Mouse (Mus musculus): ENCODE data around the gene Creb5. TPM values are rescaled to one million over a fixed set of nuclear protein-coding genes. Genes with fewer than 3 reads are reported as not detected.

Creb5 gene
- polyA plus RNA-seq, 1 experiment = 6.1 TPM

DNA sequence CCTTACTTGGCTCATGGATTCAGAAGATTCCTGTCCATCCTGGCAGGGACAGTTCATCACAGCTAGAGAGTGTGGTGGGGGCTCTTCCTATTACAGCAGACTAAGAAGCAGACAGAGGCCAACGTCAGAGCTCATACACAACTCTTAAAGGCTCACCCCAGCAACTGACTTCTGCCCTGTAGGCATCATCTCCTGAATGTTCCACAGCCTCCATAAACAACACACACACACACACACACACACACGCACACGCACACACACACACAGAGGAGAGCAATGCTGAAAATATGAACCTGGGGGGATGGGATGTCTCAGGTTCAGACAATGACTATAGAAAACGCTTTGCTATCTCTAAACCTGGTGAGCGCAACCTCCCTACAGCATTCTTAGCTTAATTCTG, 208.6 kb downstream of the Creb5 start:
- no peak for TF ChIP-seq CTCF (IDR thresholded peaks at IDR 0.05; ENCODE audit: low read depth, low read length)
- no peak for TF ChIP-seq EP300 (IDR thresholded peaks at IDR 0.05; ENCODE audit: insufficient read depth, low read depth, low read length)
- no peak for TF ChIP-seq POLR2A (IDR thresholded peaks at IDR 0.05; ENCODE audit: insufficient read depth, low read length)
- H3K36me3 ChIP-seq (ENCODE audit: control insufficient read depth, insufficient read depth, low read length, poor library complexity, severe bottlenecking) = no peaks in the 10 kb centered on the region
- no peaks in the 10 kb centered on the region for H3K4me1 ChIP-seq (ENCODE audit: control insufficient read depth, insufficient read depth, low read length)
- H3K27me3 ChIP-seq (ENCODE audit: control insufficient read depth, insufficient read depth, low read length, poor library complexity, severe bottlenecking) = no peaks in the 10 kb centered on the region
- H3K9ac ChIP-seq (ENCODE audit: low read depth, poor library complexity, severe bottlenecking) = no peak overlapping the region
- H3K4me3 ChIP-seq (ENCODE audit: low read depth, low read length) = no peak overlapping the region
- H3K27ac ChIP-seq (ENCODE audit: insufficient read depth, low read length) = no peak overlapping the region
- H3K9me3 ChIP-seq (replicated peaks; ENCODE audit: control insufficient read depth, insufficient read depth, low read length, poor library complexity, severe bottlenecking) = no peaks in the 10 kb centered on the region; the same call in 1 of the 2 replicates

DNA sequence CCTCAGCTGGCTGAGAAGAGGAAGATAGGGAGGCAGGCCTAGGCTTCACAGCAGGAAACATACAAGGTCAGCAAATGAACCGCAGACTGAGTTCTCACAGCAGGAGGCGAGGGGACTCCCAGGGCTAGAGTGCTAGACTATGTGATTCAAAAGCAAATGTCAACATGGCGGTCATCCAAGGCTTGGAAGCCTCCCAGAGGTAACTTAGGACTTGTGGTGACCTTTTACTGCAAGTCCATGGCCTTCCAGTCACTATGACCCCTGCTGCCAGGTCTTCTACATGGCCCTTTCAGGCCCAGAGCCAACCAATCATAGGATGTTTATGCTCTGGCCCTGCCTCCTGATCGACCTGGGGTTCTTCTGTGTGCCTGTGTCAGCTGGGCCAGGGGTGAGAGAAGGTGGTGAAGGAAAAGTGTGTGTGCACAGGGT, 209.3 kb downstream of the Creb5 start:
- TF ChIP-seq CTCF (IDR thresholded peaks at IDR 0.05; ENCODE audit: low read depth, low read length) (no peak), POLR2A (IDR thresholded peaks at IDR 0.05; ENCODE audit: insufficient read depth, low read length) (no peak), EP300 (IDR thresholded peaks at IDR 0.05; ENCODE audit: insufficient read depth, low read depth, low read length) (no peak)
- Histone ChIP-seq H3K4me3 (ENCODE audit: low read depth, low read length) (no peak overlapping the region), H3K27ac (ENCODE audit: insufficient read depth, low read length) (no peak overlapping the region), H3K9me3 (replicated peaks; ENCODE audit: control insufficient read depth, insufficient read depth, low read length, poor library complexity, severe bottlenecking) (no peaks in the 10 kb centered on the region; the same call in 1 of the 2 replicates), H3K4me1 (ENCODE audit: control insufficient read depth, insufficient read depth, low read length) (no peaks in the 10 kb centered on the region), H3K27me3 (ENCODE audit: control insufficient read depth, insufficient read depth, low read length, poor library complexity, severe bottlenecking) (no peaks in the 10 kb centered on the region), H3K36me3 (ENCODE audit: control insufficient read depth, insufficient read depth, low read length, poor library complexity, severe bottlenecking) (no peaks in the 10 kb centered on the region), H3K9ac (ENCODE audit: low read depth, poor library complexity, severe bottlenecking) (no peak overlapping the region)

DNA sequence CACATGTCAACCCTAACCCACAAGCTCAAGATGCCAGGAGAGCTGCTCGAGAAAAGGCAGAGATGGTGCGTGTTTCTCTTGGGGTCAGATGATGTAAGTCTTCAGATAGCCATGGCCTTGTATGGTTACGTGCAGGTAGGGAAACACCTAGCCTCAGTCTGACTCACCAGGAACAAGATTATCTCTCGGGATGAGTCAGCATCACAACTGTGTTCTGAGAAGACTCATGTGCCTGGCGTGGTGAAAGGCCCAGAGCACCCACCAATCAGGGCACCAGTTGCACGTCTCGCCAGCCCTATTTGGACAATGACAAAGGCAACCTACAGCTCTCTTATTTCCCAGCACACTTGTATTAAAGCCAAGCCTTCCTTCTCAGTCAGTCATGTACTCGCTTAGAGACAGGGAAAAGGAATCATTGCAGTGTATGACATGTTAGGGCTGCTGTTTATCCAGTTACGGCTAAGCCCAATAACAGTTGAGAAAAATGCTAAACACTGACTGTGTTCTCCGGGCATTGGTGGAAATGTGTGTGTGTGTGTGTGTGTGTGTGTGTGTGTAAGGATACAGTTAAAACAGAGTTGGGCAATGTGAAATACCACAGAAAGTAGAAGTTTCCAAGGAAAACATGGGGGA, 210.9 kb downstream of the Creb5 start:
- Histone ChIP-seq H3K27ac (ENCODE audit: insufficient read depth, low read length) (no peak overlapping the region), H3K27me3 (ENCODE audit: control insufficient read depth, insufficient read depth, low read length, poor library complexity, severe bottlenecking) (no peaks in the 10 kb centered on the region), H3K36me3 (ENCODE audit: control insufficient read depth, insufficient read depth, low read length, poor library complexity, severe bottlenecking) (no peaks in the 10 kb centered on the region), H3K9ac (ENCODE audit: low read depth, poor library complexity, severe bottlenecking) (no peak overlapping the region), H3K4me1 (ENCODE audit: control insufficient read depth, insufficient read depth, low read length) (no peaks in the 10 kb centered on the region), H3K4me3 (ENCODE audit: low read depth, low read length) (no peak overlapping the region), H3K9me3 (replicated peaks; ENCODE audit: control insufficient read depth, insufficient read depth, low read length, poor library complexity, severe bottlenecking) (peaks cover under 1% of the 10 kb centered on the region; the same call in 1 of the 2 replicates)
- no peak for TF ChIP-seq EP300 (IDR thresholded peaks at IDR 0.05; ENCODE audit: insufficient read depth, low read depth, low read length)
- TF ChIP-seq POLR2A (IDR thresholded peaks at IDR 0.05; ENCODE audit: insufficient read depth, low read length) = no peak
- TF ChIP-seq CTCF (IDR thresholded peaks at IDR 0.05; ENCODE audit: low read depth, low read length) = no peak

DNA sequence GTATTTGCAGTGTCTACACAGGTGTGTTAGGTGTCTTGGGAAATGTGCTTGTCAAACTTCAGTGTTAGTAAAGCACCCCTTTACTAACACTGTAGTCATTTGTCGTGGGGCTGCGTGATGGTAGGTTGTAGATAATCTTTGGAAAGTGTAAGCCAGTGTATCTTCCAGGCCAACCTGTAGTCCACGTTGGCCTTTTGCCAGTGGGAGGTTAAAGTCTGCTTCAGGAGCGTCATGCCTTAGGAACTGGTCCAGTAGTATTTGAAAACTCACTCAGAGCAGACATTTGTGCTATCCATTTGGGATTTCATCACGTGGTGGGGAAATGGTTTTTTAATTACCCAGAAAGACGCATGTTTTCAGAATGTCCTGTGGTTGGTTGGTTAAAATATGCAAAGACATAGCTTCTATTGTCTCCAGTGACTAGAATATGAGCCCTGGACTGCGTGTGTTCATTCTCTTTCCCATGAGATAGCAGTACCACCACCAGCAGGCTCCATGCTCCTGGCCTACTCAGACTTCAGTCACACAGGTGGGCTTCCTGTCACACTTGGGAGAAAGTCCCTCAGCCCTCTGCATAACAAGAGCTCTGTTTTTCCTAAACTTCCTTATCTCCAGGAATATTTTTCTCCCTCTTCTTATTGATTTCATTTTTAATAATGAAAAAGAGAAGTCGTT, 212.7 kb downstream of the Creb5 start:
- Histone ChIP-seq H3K9ac (ENCODE audit: low read depth, poor library complexity, severe bottlenecking) (no peak overlapping the region), H3K27me3 (ENCODE audit: control insufficient read depth, insufficient read depth, low read length, poor library complexity, severe bottlenecking) (no peaks in the 10 kb centered on the region), H3K4me1 (ENCODE audit: control insufficient read depth, insufficient read depth, low read length) (no peaks in the 10 kb centered on the region), H3K9me3 (replicated peaks; ENCODE audit: control insufficient read depth, insufficient read depth, low read length, poor library complexity, severe bottlenecking) (peaks cover 2% of the 10 kb centered on the region; the same call in 1 of the 2 replicates), H3K36me3 (ENCODE audit: control insufficient read depth, insufficient read depth, low read length, poor library complexity, severe bottlenecking) (no peaks in the 10 kb centered on the region), H3K4me3 (ENCODE audit: low read depth, low read length) (no peak overlapping the region), H3K27ac (ENCODE audit: insufficient read depth, low read length) (no peak overlapping the region)
- TF ChIP-seq POLR2A (IDR thresholded peaks at IDR 0.05; ENCODE audit: insufficient read depth, low read length) = no peak
- TF ChIP-seq EP300 (IDR thresholded peaks at IDR 0.05; ENCODE audit: insufficient read depth, low read depth, low read length) = no peak
- TF ChIP-seq CTCF (IDR thresholded peaks at IDR 0.05; ENCODE audit: low read depth, low read length) = no peak

DNA sequence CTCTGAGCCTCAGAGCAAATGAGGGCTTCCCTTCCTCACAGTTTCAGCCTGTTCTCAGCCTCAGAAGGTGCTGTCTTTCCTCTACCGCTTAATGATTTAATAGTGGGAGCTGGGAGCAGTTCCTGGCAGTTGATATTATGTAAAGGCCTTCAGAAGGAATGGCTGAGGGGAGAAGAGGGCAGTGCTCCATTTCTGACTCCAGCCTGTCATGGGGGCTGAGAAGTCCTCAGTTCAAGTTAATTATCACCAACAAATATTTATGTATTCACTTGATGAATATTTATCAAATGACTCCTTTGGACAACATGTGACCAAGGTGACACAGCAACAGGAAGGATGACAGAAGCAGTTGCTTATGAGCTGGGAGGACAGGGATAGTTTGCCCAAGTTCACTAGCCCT, 214.2 kb downstream of the Creb5 start:
- no peak for TF ChIP-seq CTCF (IDR thresholded peaks at IDR 0.05; ENCODE audit: low read depth, low read length)
- no peak for TF ChIP-seq EP300 (IDR thresholded peaks at IDR 0.05; ENCODE audit: insufficient read depth, low read depth, low read length)
- TF ChIP-seq POLR2A (IDR thresholded peaks at IDR 0.05; ENCODE audit: insufficient read depth, low read length) = no peak
- H3K9ac ChIP-seq (ENCODE audit: low read depth, poor library complexity, severe bottlenecking) = no peak overlapping the region
- H3K9me3 ChIP-seq (replicated peaks; ENCODE audit: control insufficient read depth, insufficient read depth, low read length, poor library complexity, severe bottlenecking) = peaks cover 2% of the 10 kb centered on the region; the same call in 1 of the 2 replicates
- H3K4me1 ChIP-seq (ENCODE audit: control insufficient read depth, insufficient read depth, low read length) = no peaks in the 10 kb centered on the region
- H3K27ac ChIP-seq (ENCODE audit: insufficient read depth, low read length) = no peak overlapping the region
- no peaks in the 10 kb centered on the region for H3K36me3 ChIP-seq (ENCODE audit: control insufficient read depth, insufficient read depth, low read length, poor library complexity, severe bottlenecking)
- no peaks in the 10 kb centered on the region for H3K27me3 ChIP-seq (ENCODE audit: control insufficient read depth, insufficient read depth, low read length, poor library complexity, severe bottlenecking)
- H3K4me3 ChIP-seq (ENCODE audit: low read depth, low read length) = no peak overlapping the region

Data from ES-Bruce4 (cell line).